Mouse (Mus musculus) ES-Bruce4 (cell line): Measurements from ENCODE around the gene Cep128.

ENCODE experiments used
- CTCF ChIP-seq: IDR thresholded peaks from one replicate; pipeline ENCODE4 v1.8.1; 2011; ENCODE audit warnings: low read depth, low read length
- EP300 ChIP-seq: IDR thresholded peaks from 2 replicates; pipeline ENCODE4 v1.6.1; 2011; ENCODE audit warnings: low read depth, low read length; ENCODE audit not compliant: insufficient read depth
- POLR2A ChIP-seq: IDR thresholded peaks from one replicate; pipeline ENCODE4 v1.8.1; 2011; ENCODE audit warnings: low read length; ENCODE audit not compliant: insufficient read depth

DNA sequence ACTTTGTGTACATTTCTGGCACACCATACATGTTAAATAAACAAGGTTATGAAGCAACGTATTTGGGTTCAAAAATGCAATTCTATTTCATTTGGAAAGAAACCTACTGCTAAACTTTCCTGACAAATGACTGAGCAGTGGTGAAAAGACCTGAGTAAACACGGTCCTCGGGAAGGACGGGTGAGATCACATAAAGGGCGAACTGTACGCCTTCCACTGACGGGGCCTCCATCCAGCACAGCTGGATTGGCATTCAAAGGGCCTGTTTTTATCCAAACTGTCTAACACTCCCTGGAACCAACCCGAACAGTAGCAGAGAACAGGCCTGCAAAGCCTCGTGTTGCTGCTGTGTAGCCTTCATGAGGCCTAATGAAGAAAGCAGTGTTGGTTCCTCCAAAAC lies 356.5 kb downstream of the Cep128 start:
- TF ChIP-seq CTCF: no peak
- no peak for TF ChIP-seq EP300
- TF ChIP-seq POLR2A: no peak
